Mouse (Mus musculus): ENCODE results near the gene Cyp1b1. TPM values are rescaled to one million over a fixed set of nuclear protein-coding genes. Genes with fewer than 3 reads are reported as not detected.

The Cyp1b1 gene
- total and polyA plus RNA-seq, 3 experiments: 29.6 to 46.6 (median 34.6) TPM

Other genes starting within 250 kb of the Cyp1b1 start
- gene Rmdn2, start 103.2 kb downstream of the Cyp1b1 start, total RNA-seq (2021): 100 to 1,000 TPM; 281 to 503 TPM
- 9.5 and 12.6 TPM in 2 replicates for gene Rmdn2, start 103.2 kb downstream of the Cyp1b1 start, polyA plus RNA-seq (2012; rRNA removed)
- gene Atl2, start 181.1 kb upstream of the Cyp1b1 start, total RNA-seq (2021): 100 to 1,000 TPM in 1 of 2 experiments, 10 to 100 TPM in 1; 61.4 to 137 TPM
- 10.3 and 14.5 TPM in 2 replicates for gene Atl2, start 181.1 kb upstream of the Cyp1b1 start, polyA plus RNA-seq (2012; rRNA removed)